Mouse (Mus musculus) liver, postnatal 0 days (tissue): Measurements from ENCODE around the gene Kntc1. TPM values are rescaled to one million over a fixed set of nuclear protein-coding genes. Genes with fewer than 3 reads are reported as not detected.
"Not testable (repeated sequence)": the region's sequence is repeated elsewhere in the genome, so short reads cannot be mapped to it uniquely, and the experiment has no call there.

Experiments used
- ATAC-seq: fragments of 200-750 bp; cut with Nextera tagmentation; 2 replicates; pipeline ENCODE4 v1.8.0; 2017; ENCODE audit warnings: mild to moderate bottlenecking, moderate library complexity
- DNase-seq: peaks from one replicate; pipeline ENCODE4 v3.0.0-alpha.2; 2016
- H3K27ac ChIP-seq: fragments of 300-500 bp; sonication (generic); 2 replicates; pipeline ENCODE4 v1.5.1; 2014; ENCODE audit warnings: antibody characterized with exemption, moderate library complexity, mild to moderate bottlenecking, low read depth
- H3K27me3 ChIP-seq: fragments of 300-500 bp; sonication (generic); 2 replicates; pipeline ENCODE4 v1.6.1; 2014; ENCODE audit warnings: low read length, control low read depth, mixed read lengths; ENCODE audit not compliant: insufficient read depth
- H3K36me3 ChIP-seq: fragments of 300-500 bp; sonication (generic); replicated peaks from 2 replicates; pipeline ENCODE4 v1.6.1; 2014; ENCODE audit warnings: mild to moderate bottlenecking, control low read depth, low read length, moderate library complexity, mixed read lengths; ENCODE audit not compliant: insufficient read depth
- H3K4me1 ChIP-seq: fragments of 300-500 bp; sonication (generic); 2 replicates; pipeline ENCODE4 v1.6.1; 2014; ENCODE audit warnings: antibody characterized with exemption, mild to moderate bottlenecking, control low read depth; ENCODE audit not compliant: insufficient read depth
- H3K4me2 ChIP-seq: fragments of 300-500 bp; sonication (generic); 2 replicates; pipeline ENCODE4 v1.6.1; 2014; ENCODE audit warnings: low read depth, mild to moderate bottlenecking, low read length, moderate library complexity, mixed read lengths
- H3K4me3 ChIP-seq: fragments of 300-500 bp; sonication (generic); 2 replicates; pipeline ENCODE4 v1.5.1; 2014; ENCODE audit warnings: low read depth, low read length
- H3K9ac ChIP-seq: fragments of 300-500 bp; sonication (generic); replicated peaks from 2 replicates; pipeline ENCODE4 v1.6.1; 2014; ENCODE audit warnings: mild to moderate bottlenecking, moderate library complexity
- H3K9me3 ChIP-seq: fragments of 300-500 bp; sonication (generic); 2 replicates; pipeline ENCODE4 v1.6.1; 2016; ENCODE audit warnings: mild to moderate bottlenecking, control low read depth, low read length, mixed read lengths
- CTCF ChIP-seq: sonication (generic); IDR thresholded peaks from 2 replicates; pipeline ENCODE4 v1.5.1; 2016; ENCODE audit warnings: antibody characterized with exemption, low read depth
- EP300 ChIP-seq: IDR thresholded peaks from 2 replicates; pipeline ENCODE4 v1.6.1; 2016; ENCODE audit warnings: antibody characterized with exemption, low read depth, mild to moderate bottlenecking
- WGBS: fragments of 180-500 bp; shearing (Covaris S2); extraction: QIAGEN DNeasy Blood & Tissue Kit; methylation state at CpG from one replicate; pipeline ENCODE4 v1.1.7; 2014; ENCODE audit not compliant: insufficient replicate concordance; 5-methylcytosine and 5-hydroxymethylcytosine counted together
- polyA plus RNA-seq: library from polyadenylated mRNA; unstranded; fragments of >200 nt; fragmentation: Nextera tagmentation; extraction: Ambion mirVana; gene quantifications from 2 replicates; pipeline ENCODE4 v1.2.1, GENCODE M21; 2015

The Kntc1 gene
- polyA plus RNA-seq, 1 experiment from 2014 or later, result 7.5 TPM

DNA sequence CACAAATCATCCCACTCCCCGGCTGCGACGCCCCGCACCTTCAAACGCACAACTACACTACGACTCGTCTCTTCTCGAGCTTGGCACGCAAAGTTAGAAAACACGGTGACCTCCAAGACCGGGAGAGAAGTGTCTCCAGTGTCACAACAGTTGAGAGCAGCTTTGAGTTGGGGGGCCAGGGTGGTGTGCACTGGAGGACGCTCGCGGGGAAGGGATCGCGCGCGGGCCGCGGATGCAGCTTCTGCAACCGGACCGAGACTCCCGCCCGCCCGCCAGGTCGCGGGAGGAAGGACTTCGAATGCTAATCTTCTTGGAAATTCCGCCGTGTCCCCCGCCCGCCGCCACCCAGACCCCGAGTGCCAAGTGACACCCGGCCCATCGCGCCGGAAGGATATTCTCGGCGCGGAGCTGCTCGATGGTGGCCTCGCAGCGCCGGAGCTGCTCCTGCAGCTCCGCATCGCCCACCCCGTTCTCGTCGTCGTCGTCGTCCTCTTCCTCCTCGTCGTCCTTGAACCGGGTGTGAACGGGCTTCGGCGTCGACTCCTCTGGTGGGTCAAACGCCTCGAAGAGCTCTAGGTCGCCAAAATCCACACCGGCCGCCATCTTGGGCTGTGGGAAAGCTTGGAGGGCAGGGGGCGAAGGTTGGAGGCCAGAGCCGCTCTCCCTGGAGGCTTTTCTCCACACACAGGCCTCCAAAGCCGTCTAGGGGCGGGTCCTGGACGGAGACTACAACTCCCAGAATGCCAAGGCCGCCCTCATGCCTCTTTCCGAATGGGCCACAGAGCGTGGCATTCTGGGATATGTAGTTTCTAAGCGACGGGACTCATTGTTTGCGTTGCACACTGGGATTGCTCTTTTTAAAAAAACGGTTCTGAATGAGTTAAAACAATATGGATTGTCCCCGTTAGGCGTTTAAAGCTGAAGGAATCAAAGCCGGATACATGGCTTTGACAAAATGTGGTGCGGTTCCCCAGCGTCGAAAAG, 28.9 kb upstream of the Kntc1 start, which contains the start of gene Zcchc8:
Gene Zcchc8 (minus strand): TSS at position 773 of the 984 bp plus-strand sequence.
- H3K27me3 ChIP-seq, result no peaks in the 10 kb centered on the region
- ATAC-seq, result peak; percentile 100
- H3K36me3 ChIP-seq, result peaks cover 18% of the 10 kb centered on the region
- peak within 1 kb of the TSS; percentile 85 for H3K27ac ChIP-seq
- WGBS, result under 1% methylated on average over 81 of the region's 83 CpGs
- H3K9ac ChIP-seq, result peak within 1 kb of the TSS; percentile 89
- H3K4me1 ChIP-seq, result peaks cover 6% of the 10 kb centered on the region
- DNase-seq, result peak; percentile 96
- H3K9me3 ChIP-seq, result no peaks in the 10 kb centered on the region
- peak within 1 kb of the TSS; percentile 80 for H3K4me2 ChIP-seq
- TF ChIP-seq CTCF (no peak), EP300 (peak; percentile 32; the same call in 1 of the 2 replicates)
- peak within 1 kb of the TSS; percentile 88 for H3K4me3 ChIP-seq

DNA sequence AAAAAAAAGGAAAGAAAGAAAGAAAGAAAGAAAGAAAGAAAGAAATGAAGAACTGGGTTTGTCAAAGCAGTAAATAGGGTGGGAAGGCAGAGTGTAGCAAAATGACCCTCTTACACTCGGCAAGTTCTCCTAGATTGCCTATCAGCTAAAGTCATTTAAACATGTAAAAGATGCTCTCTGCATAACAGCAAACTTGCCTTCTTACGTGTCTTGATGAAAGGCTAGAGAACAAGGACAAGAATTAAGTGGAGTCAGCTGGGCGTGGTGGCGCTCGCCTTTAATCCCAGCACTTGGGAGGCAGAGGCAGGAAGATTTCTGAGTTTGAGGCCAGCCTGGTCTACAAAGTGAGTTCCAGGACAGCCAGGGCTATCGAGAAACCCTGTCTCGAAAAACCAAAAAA, 25.7 kb upstream of the Kntc1 start:
- not testable (repeated sequence) for H3K4me2 ChIP-seq, ATAC-seq, H3K4me3 ChIP-seq, H3K4me1 ChIP-seq, DNase-seq, H3K9ac ChIP-seq, H3K9me3 ChIP-seq, H3K27me3 ChIP-seq, H3K27ac ChIP-seq
- H3K36me3 ChIP-seq, result peaks cover 15% of the 10 kb centered on the region
- 81% methylated on average over 7 of the region's 7 CpGs for WGBS

DNA sequence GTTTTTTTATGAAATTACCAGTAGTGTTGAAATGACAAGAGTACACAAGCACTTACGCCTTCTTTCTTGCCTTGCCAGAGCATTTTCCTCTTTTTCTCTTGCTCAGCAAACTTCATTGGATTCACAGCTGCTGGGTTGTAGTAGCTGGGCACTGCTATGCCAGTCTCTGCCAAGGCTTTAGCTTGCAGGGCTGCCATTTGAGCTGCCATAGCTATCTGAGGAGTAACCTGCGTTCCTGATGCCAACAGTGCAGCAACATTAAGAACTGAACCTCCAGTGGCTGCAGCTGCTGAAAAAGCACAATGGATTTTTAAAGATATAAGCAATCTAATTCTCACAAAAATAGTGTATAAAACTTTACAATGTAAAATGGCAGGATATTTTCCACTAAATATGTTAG, 18.5 kb upstream of the Kntc1 start:
- ATAC-seq, result no peak
- Histone ChIP-seq H3K9ac (no peak overlapping the region), H3K27me3 (no peaks in the 10 kb centered on the region), H3K27ac (no peak overlapping the region), H3K4me2 (no peak overlapping the region), H3K4me3 (no peak overlapping the region), H3K9me3 (no peaks in the 10 kb centered on the region), H3K4me1 (no peaks in the 10 kb centered on the region), H3K36me3 (peaks cover 80% of the 10 kb centered on the region)
- 90% methylated on average over 2 of the region's 2 CpGs for WGBS
- no peak for DNase-seq
- TF ChIP-seq CTCF (no peak), EP300 (no peak)

DNA sequence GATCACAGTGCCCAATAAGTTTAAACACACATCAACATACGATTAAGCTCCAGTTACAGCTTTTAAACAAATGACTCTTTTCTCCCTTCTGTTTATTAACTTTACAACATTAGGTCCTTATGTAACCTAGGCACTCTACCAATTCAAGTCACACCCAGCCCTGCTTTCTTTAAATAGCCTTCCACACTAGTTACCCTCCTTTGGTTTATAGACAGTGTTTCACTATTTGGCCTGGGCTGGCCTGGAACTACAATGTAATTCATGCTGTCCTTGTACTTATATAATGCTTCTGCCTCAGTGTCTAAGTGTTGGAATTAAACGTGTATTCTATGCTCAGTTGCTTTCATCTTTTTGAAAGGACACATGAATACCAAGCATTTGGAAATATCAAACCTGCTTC, 5.2 kb upstream of the Kntc1 start:
- ATAC-seq, result no peak
- H3K27ac ChIP-seq, result no peak overlapping the region
- no peak overlapping the region for H3K9ac ChIP-seq

DNA sequence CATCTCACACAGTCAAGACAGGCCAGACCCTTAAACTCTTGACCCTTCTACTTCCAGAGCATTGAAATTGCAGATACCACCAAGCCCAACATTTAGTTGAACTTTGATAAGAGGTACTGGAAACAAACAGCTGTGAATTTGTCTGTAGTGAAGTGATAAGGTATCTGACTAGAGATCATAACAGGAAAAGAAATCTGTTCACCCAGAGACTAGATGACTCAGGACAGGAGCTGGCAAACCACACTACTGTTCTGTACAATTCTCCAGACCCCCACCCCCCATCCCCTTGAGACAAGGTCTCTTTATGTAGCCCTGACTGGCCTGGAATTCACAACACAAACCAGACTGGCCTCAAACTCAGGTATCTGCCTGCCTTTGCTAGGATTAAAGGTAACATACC, 3.3 kb upstream of the Kntc1 start:
- peak overlapping the region; percentile 79 for H3K4me3 ChIP-seq
- peak overlapping the region; percentile 93 for H3K9ac ChIP-seq
- peaks cover 16% of the 10 kb centered on the region for H3K4me1 ChIP-seq
- ATAC-seq, result no peak
- no peak for TF ChIP-seq CTCF
- TF ChIP-seq EP300, result peak; percentile 16; the same call in 1 of the 2 replicates
- no peak overlapping the region for H3K27ac ChIP-seq
- H3K27me3 ChIP-seq, result no peaks in the 10 kb centered on the region
- peaks cover 42% of the 10 kb centered on the region for H3K36me3 ChIP-seq
- peak overlapping the region; percentile 86 for H3K4me2 ChIP-seq
- no peaks in the 10 kb centered on the region for H3K9me3 ChIP-seq
- no peak for DNase-seq

More for the DNA sequence above, 5.2 kb upstream of the Kntc1 start:
- Histone ChIP-seq H3K4me2 (no peak overlapping the region), H3K36me3 (peaks cover 54% of the 10 kb centered on the region), H3K27me3 (no peaks in the 10 kb centered on the region), H3K4me3 (no peak overlapping the region), H3K4me1 (peaks cover 16% of the 10 kb centered on the region), H3K9me3 (no peaks in the 10 kb centered on the region)
- TF ChIP-seq CTCF (no peak), EP300 (no peak)
- no peak for DNase-seq
- WGBS, result 90% methylated on average over 2 of the region's 2 CpGs

DNA sequence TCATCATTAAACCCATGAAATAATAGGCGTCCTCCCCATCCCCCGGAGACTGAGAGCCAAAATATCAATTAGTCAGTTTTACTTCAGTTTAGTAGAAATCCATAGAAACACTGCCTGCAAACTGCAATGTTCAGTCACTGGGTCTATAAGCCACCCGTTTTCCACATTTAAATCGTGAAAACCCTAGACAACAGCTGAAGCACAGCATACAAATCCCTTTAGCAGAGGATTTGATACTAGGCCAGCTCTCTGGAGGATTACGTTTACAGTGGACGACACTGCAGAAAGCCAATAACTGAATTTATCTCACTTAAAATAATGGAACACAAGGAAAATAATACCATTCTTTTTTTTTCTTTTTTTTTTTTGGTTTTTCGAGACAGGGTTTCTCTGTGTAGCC, 1.9 kb upstream of the Kntc1 start:
- Histone ChIP-seq H3K4me1 (peaks cover 16% of the 10 kb centered on the region), H3K27me3 (no peaks in the 10 kb centered on the region), H3K4me2 (peak overlapping the region; percentile 86), H3K9me3 (no peaks in the 10 kb centered on the region), H3K4me3 (peak overlapping the region; percentile 79), H3K36me3 (peaks cover 30% of the 10 kb centered on the region), H3K27ac (no peak overlapping the region), H3K9ac (peak overlapping the region; percentile 93)
- ATAC-seq (no peak), DNase-seq (no peak)
- TF ChIP-seq EP300 (no peak), CTCF (no peak)
- WGBS, result 21% methylated on average over 7 of the region's 7 CpGs
